In genomic region chr12:84516642-84517041, GRCm38 (mm10) we compare ENCODE assay signal across 15 mouse cellular contexts. TPM values are rescaled to one million over a fixed set of nuclear protein-coding genes. Genes with fewer than 3 reads are reported as not detected.
DNase-seq lines count a peak whose midpoint lies in the region; ATAC-seq and TF ChIP-seq lines count a peak whose summit lies in the region.
"Had no signal": no experiment of that assay in that cellular context is flagged by ENCODE, and none has a peak within 500 bp of the region (broad histone marks: within the 10 kb centered on the region; RNA-seq: fewer than 3 reads in every experiment).

No protein-coding gene starts in this region.

- H3K27ac ChIP-seq in layer of hippocampus, adult 2 months, result no peak overlapping the region
- H3K27ac ChIP-seq: hindbrain, embryonic 14.5 days; neural tube, embryonic 12.5 days had no signal

- intact Hi-C loops in gastrocnemius, postnatal 14 days (cut with DNase I; ENCODE audit: low total_unique reads), result no loop called here

- no peak for DNase-seq in layer of hippocampus, adult 2 months (ENCODE audit: low spot score in 2 of 2)
- no peak for DNase-seq in layer of hippocampus, adult 9-11 months
- peak; percentile 25 for DNase-seq in 416B (ENCODE audit: low read depth)
- DNase-seq in ES-CJ7 (ENCODE audit: low read depth, low spot score), result peak; percentile 64
- DNase-seq in gastrocnemius, postnatal 14 days, result no peak
- DNase-seq: cerebellum, postnatal 10 days; kidney, adult 9 months had no signal

- peak; percentile 53 for TF ChIP-seq CTCF in layer of hippocampus, adult 2 months (conservative IDR thresholded peaks at IDR 0.05)

- ATAC-seq in erythroblast, adult 5-6 weeks (replicated peaks; ENCODE audit: low FRiP score, poor library complexity, severe bottlenecking), result 0 out of 2 replicates have a peak, but pooled peaks have one; percentile 54
- ATAC-seq in erythroid progenitor cell, adult 5-6 weeks (replicated peaks; ENCODE audit: low FRiP score, poor library complexity, severe bottlenecking), result no peak
- ATAC-seq: midbrain, embryonic 16.5 days had no signal

- no peak overlapping the region for H3K4me3 ChIP-seq in layer of hippocampus, adult 2 months
- H3K4me3 ChIP-seq: neural tube, embryonic 12.5 days had no signal

RNA-seq across cellular contexts. Expression of gene Vsx2, which starts 52.9 kb away (rescaled TPM):
- total RNA-seq in layer of hippocampus, adult 2 months (2021), result under 1 TPM; 0.27 to 0.28 TPM
- total RNA-seq in erythroblast, adult 5-6 weeks (2015; ENCODE audit: low replicate concordance), result not detected in 2 replicates
- total RNA-seq in erythroblast, adult 5-6 weeks (2017; ENCODE audit: low replicate concordance), result not detected in 2 replicates
- total RNA-seq in gastrocnemius, postnatal 14 days (2021), result not detected
- total RNA-seq in erythroid progenitor cell, adult 5-6 weeks (2015; ENCODE audit: low replicate concordance), result not detected in 2 replicates
- total RNA-seq in erythroid progenitor cell, adult 5-6 weeks (2017; ENCODE audit: low replicate concordance), result not detected in 2 replicates
- total RNA-seq: adrenal gland, adult 18-20 months; granulocyte monocyte progenitor cell, adult 5-6 weeks; megakaryocyte progenitor cell, adult 5-6 weeks had no signal

Comparison
In these comparisons a context has a peak if more than half of its experiments do, and no peak if none do; other contexts are left out.
1. DNase-seq: peak in 416B (single experiment) and ES-CJ7 (single experiment); none in layer of hippocampus, adult 2 months (0 of 2), layer of hippocampus, adult 9-11 months (single experiment) and gastrocnemius, postnatal 14 days (single experiment).